Mouse (Mus musculus) CH12.LX (cell line): ENCODE measurements around the gene Nenf.

ENCODE experiments used
- RAD21 ChIP-seq: IDR thresholded peaks from 2 replicates; pipeline ENCODE4 v1.6.1; 2011; ENCODE audit warnings: low read depth, mild to moderate bottlenecking, low read length, improper control_type of control experiment, moderate library complexity
- TBP ChIP-seq: conservative IDR thresholded peaks from 2 replicates; pipeline ENCODE4 v1.6.1; 2011; ENCODE audit warnings: low read depth, low read length, improper control_type of control experiment
- ZC3H11A ChIP-seq: IDR thresholded peaks from 2 replicates; pipeline ENCODE4 v1.6.1; 2012; ENCODE audit warnings: low read depth, mild to moderate bottlenecking, inconsistent platforms, low read length, improper control_type of control experiment

GRCm38 (mm10) chr1:191340530-191340929, 22.5 kb upstream of the Nenf start:
- TF ChIP-seq RAD21 (no peak), ZC3H11A (no peak), TBP (no peak)
